ENCODE assay signal across 24 mouse cellular contexts in genomic region chr16:74192979-74193554, GRCm38 (mm10).
DNase-seq lines count a peak whose midpoint lies in the region; ATAC-seq and TF ChIP-seq lines count a peak whose summit lies in the region.
"Had no signal": no experiment of that assay in that cellular context is flagged by ENCODE, and none has a peak within 500 bp of the region (broad histone marks: within the 10 kb centered on the region; RNA-seq: fewer than 3 reads in every experiment).

No protein-coding gene starts in this region.

- no peak for TF ChIP-seq POLR2A in brain, embryonic 14.5 days (IDR thresholded peaks at IDR 0.05; ENCODE audit: borderline replicate concordance, extremely low read depth, insufficient read depth, insufficient read length, poor library complexity, severe bottlenecking)

- no peaks in the 10 kb centered on the region for H3K36me3 ChIP-seq in embryonic facial prominence, embryonic 14.5 days (ENCODE audit: control insufficient read depth, insufficient read depth, low read length)
- no peaks in the 10 kb centered on the region for H3K36me3 ChIP-seq in embryonic facial prominence, embryonic 10.5 days (replicated peaks)
- H3K36me3 ChIP-seq in midbrain, embryonic 11.5 days (ENCODE audit: control insufficient read depth, insufficient read depth, low read length) = no peaks in the 10 kb centered on the region
- H3K36me3 ChIP-seq in midbrain, embryonic 15.5 days (replicated peaks) = no peaks in the 10 kb centered on the region
- H3K36me3 ChIP-seq in midbrain, embryonic 16.5 days (ENCODE audit: control insufficient read depth, insufficient read depth, low read length) = no peaks in the 10 kb centered on the region
- H3K36me3 ChIP-seq: embryonic facial prominence, embryonic 12.5 days; G1E; heart, embryonic 15.5 days; hindbrain, embryonic 13.5 days had no signal

- H3K27me3 ChIP-seq in embryonic facial prominence, embryonic 14.5 days (replicated peaks; ENCODE audit: control insufficient read depth, insufficient read depth, low read length) = no peaks in the 10 kb centered on the region
- H3K27me3 ChIP-seq in embryonic facial prominence, embryonic 10.5 days (replicated peaks; ENCODE audit: low read depth, poor library complexity, severe bottlenecking) = no peaks in the 10 kb centered on the region
- peaks cover 2% of the 10 kb centered on the region; the same call in 1 of the 2 replicates for H3K27me3 ChIP-seq in midbrain, embryonic 11.5 days (ENCODE audit: control insufficient read depth, insufficient read depth, low read length)
- no peaks in the 10 kb centered on the region for H3K27me3 ChIP-seq in midbrain, embryonic 15.5 days (replicated peaks)
- no peaks in the 10 kb centered on the region for H3K27me3 ChIP-seq in midbrain, embryonic 16.5 days (ENCODE audit: control insufficient read depth, insufficient read depth, low read depth, low read length)
- H3K27me3 ChIP-seq: embryonic facial prominence, embryonic 12.5 days; heart, embryonic 15.5 days; hindbrain, embryonic 13.5 days had no signal

- no peak overlapping the region for H3K4me2 ChIP-seq in embryonic facial prominence, embryonic 14.5 days (ENCODE audit: low read depth, low read length)
- no peak overlapping the region for H3K4me2 ChIP-seq in midbrain, embryonic 11.5 days
- no peak overlapping the region for H3K4me2 ChIP-seq in midbrain, embryonic 15.5 days
- no peak overlapping the region for H3K4me2 ChIP-seq in midbrain, embryonic 16.5 days (ENCODE audit: low read length)
- H3K4me2 ChIP-seq: embryonic facial prominence, embryonic 12.5 days; heart, embryonic 11.5 days; heart, embryonic 15.5 days; hindbrain, embryonic 13.5 days had no signal

- H3K4me1 ChIP-seq in embryonic facial prominence, embryonic 14.5 days (ENCODE audit: control insufficient read depth, insufficient read depth, low read length) = no peaks in the 10 kb centered on the region
- no peaks in the 10 kb centered on the region for H3K4me1 ChIP-seq in embryonic facial prominence, embryonic 10.5 days
- H3K4me1 ChIP-seq in midbrain, embryonic 11.5 days (ENCODE audit: control insufficient read depth, insufficient read depth, low read length) = peaks cover 3% of the 10 kb centered on the region; the same call in 1 of the 2 replicates
- H3K4me1 ChIP-seq in midbrain, embryonic 15.5 days = peaks cover 5% of the 10 kb centered on the region; the same call in 1 of the 2 replicates
- peaks cover 7% of the 10 kb centered on the region; the same call in 1 of the 2 replicates for H3K4me1 ChIP-seq in midbrain, embryonic 16.5 days (ENCODE audit: control insufficient read depth, insufficient read depth, low read length)
- H3K4me1 ChIP-seq: embryonic facial prominence, embryonic 12.5 days; heart, embryonic 15.5 days had no signal

- no peak overlapping the region for H3K9ac ChIP-seq in embryonic facial prominence, embryonic 14.5 days (ENCODE audit: low read depth, low read length)
- H3K9ac ChIP-seq in midbrain, embryonic 11.5 days (ENCODE audit: low read length) = no peak overlapping the region
- no peak overlapping the region for H3K9ac ChIP-seq in midbrain, embryonic 15.5 days
- no peak overlapping the region for H3K9ac ChIP-seq in midbrain, embryonic 16.5 days (ENCODE audit: low read depth, low read length)
- H3K9ac ChIP-seq: embryonic facial prominence, embryonic 12.5 days; heart, embryonic 15.5 days; hindbrain, embryonic 13.5 days had no signal

- H3K4me3 ChIP-seq in embryonic facial prominence, embryonic 14.5 days (ENCODE audit: low read depth, low read length) = no peak overlapping the region
- H3K4me3 ChIP-seq in embryonic facial prominence, embryonic 10.5 days = no peak overlapping the region
- H3K4me3 ChIP-seq in midbrain, embryonic 11.5 days (ENCODE audit: low read depth, low read length) = no peak overlapping the region
- H3K4me3 ChIP-seq in midbrain, embryonic 15.5 days = no peak overlapping the region
- H3K4me3 ChIP-seq in midbrain, embryonic 16.5 days (ENCODE audit: low read depth, low read length) = no peak overlapping the region
- H3K4me3 ChIP-seq: embryonic facial prominence, embryonic 12.5 days; heart, adult 2 months; heart, embryonic 15.5 days; hindbrain, embryonic 13.5 days had no signal

- no peak for TF ChIP-seq CTCF in brain, embryonic 14.5 days (IDR thresholded peaks at IDR 0.05; ENCODE audit: borderline replicate concordance, extremely low read depth, insufficient read depth, insufficient read length)

- ATAC-seq in embryonic facial prominence, embryonic 14.5 days (ENCODE audit: low read depth) = no peak
- peak; percentile 73; the same call in 1 of the 2 replicates for ATAC-seq in midbrain, embryonic 11.5 days (ENCODE audit: low FRiP score)
- no peak for ATAC-seq in midbrain, embryonic 15.5 days (replicated peaks)
- 0 out of 2 replicates have a peak, but pooled peaks have one; percentile 25 for ATAC-seq in midbrain, embryonic 16.5 days
- ATAC-seq: CD4-positive, CD25-positive, alpha-beta regulatory T cell, adult 4 months; hindbrain, postnatal 0 days had no signal

- 67% methylated on average over 8 of the region's 8 CpGs for WGBS in embryonic facial prominence, embryonic 14.5 days
- 78% methylated on average over 8 of the region's 8 CpGs for WGBS in embryonic facial prominence, embryonic 10.5 days
- WGBS in midbrain, embryonic 11.5 days = 40% methylated on average over 8 of the region's 8 CpGs
- WGBS in midbrain, embryonic 15.5 days = 39% methylated on average over 8 of the region's 8 CpGs
- WGBS in midbrain, embryonic 16.5 days = 38% methylated on average over 8 of the region's 8 CpGs

- no peaks in the 10 kb centered on the region for H3K9me3 ChIP-seq in embryonic facial prominence, embryonic 14.5 days (ENCODE audit: control insufficient read depth, low read length)
- no peaks in the 10 kb centered on the region for H3K9me3 ChIP-seq in embryonic facial prominence, embryonic 10.5 days
- H3K9me3 ChIP-seq in midbrain, embryonic 11.5 days (ENCODE audit: control insufficient read depth, low read length) = no peaks in the 10 kb centered on the region
- H3K9me3 ChIP-seq in midbrain, embryonic 15.5 days = no peaks in the 10 kb centered on the region
- H3K9me3 ChIP-seq in midbrain, embryonic 16.5 days (replicated peaks; ENCODE audit: control insufficient read depth, low read length, poor library complexity, severe bottlenecking) = no peaks in the 10 kb centered on the region
- H3K9me3 ChIP-seq: embryonic facial prominence, embryonic 12.5 days; G1E; heart, embryonic 15.5 days; hindbrain, embryonic 13.5 days had no signal

- DNase-seq in embryonic facial prominence, embryonic 14.5 days (ENCODE audit: low spot score) = peak; percentile 16
- DNase-seq in embryonic facial prominence, embryonic 10.5 days (ENCODE audit: low spot score) = no peak
- DNase-seq in midbrain, embryonic 11.5 days (ENCODE audit: low spot score, missing footprints) = peak; percentile 87
- DNase-seq in brain, embryonic 14.5 days (ENCODE audit: low read depth) = peak; percentile 77
- no peak for DNase-seq in urinary bladder, postnatal 14 days (ENCODE audit: low spot score)
- DNase-seq: adrenal gland, adult 8-10 months; adrenal gland, postnatal 36 days; B cell, adult 2 months; cerebellum, adult 11 months; cerebellum, adult 8-10 months; cerebellum, postnatal 14 days; embryo, embryonic 11 days; gastrocnemius, postnatal 14 days; heart, adult 2 months; heart, postnatal 14 days had no signal

- H3K27ac ChIP-seq in embryonic facial prominence, embryonic 14.5 days (replicated peaks; ENCODE audit: low read depth, low read length) = no peak overlapping the region
- no peak overlapping the region for H3K27ac ChIP-seq in embryonic facial prominence, embryonic 10.5 days (replicated peaks)
- no peak overlapping the region; the same call in 1 of the 2 replicates for H3K27ac ChIP-seq in midbrain, embryonic 11.5 days (ENCODE audit: low read depth, low read length)
- no peak overlapping the region for H3K27ac ChIP-seq in midbrain, embryonic 15.5 days
- H3K27ac ChIP-seq in midbrain, embryonic 16.5 days (ENCODE audit: low read length) = peak overlapping the region; percentile 26; the same call in 1 of the 2 replicates
- H3K27ac ChIP-seq: embryonic facial prominence, embryonic 12.5 days; heart, adult 2 months; heart, embryonic 15.5 days; hindbrain, embryonic 13.5 days; hindbrain, postnatal 0 days had no signal

Comparison
In these comparisons a context has a peak if more than half of its experiments do, and no peak if none do; other contexts are left out.
1. ATAC-seq: peak in midbrain, embryonic 11.5 days (single experiment) and midbrain, embryonic 16.5 days (single experiment); none in embryonic facial prominence, embryonic 14.5 days (single experiment) and midbrain, embryonic 15.5 days (single experiment).
2. DNase-seq: peak in embryonic facial prominence, embryonic 14.5 days (single experiment), midbrain, embryonic 11.5 days (single experiment) and brain, embryonic 14.5 days (single experiment); none in embryonic facial prominence, embryonic 10.5 days (single experiment) and urinary bladder, postnatal 14 days (single experiment).